Mouse (Mus musculus): ENCODE measurements around the gene Acyp1. TPM values are rescaled to one million over a fixed set of nuclear protein-coding genes. Genes with fewer than 3 reads are reported as not detected.
"Not testable (repeated sequence)": the region's sequence is repeated elsewhere in the genome, so short reads cannot be mapped to it uniquely, and the experiment has no call there.

The Acyp1 gene
- polyA plus RNA-seq, 1 experiment = 53.7 TPM

DNA sequence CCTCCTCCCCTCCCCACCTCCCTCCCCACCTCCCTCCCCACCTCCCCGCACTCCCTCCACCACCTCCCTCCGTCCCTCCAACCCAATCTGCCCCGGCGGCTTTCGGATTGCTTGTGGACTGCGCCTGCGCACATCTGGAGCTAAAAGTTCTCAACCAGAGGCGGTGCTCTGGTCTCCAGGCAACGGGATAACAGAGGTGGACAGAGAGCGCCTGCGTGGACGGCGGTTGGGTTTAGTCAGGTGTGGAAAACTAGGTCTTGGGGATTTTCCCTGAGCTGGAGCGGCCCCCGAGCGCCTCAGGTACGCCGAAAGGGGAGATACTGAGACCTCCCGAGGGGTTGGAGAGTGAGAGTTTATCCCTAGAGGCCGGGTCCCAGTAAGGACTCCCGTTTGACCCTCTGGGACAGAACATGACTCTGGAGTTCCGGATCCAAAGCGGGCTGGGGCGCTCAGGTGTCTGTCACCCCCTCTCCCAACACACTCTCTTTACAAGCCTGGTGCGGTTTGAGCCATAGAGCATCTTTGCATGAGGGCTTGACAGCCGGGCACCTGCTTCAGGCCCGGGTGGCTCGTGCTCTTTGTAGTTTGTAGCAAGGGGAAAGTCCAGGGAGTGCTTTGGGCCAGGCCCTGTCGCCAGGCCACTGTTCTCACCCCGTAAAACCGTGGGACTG is 383 bp upstream of the Acyp1 start, which contains the start of gene Zc2hc1c:
TSS of gene Zc2hc1c (plus strand) at position 106 of the 671 bp plus-strand sequence.
- Histone ChIP-seq H3K9me3 (replicated peaks; ENCODE audit: control insufficient read depth, insufficient read depth, low read length, poor library complexity, severe bottlenecking) (no peaks in the 10 kb centered on the region), H3K27me3 (ENCODE audit: control insufficient read depth, insufficient read depth, low read length, poor library complexity, severe bottlenecking) (no peaks in the 10 kb centered on the region), H3K36me3 (ENCODE audit: control insufficient read depth, insufficient read depth, low read length, poor library complexity, severe bottlenecking) (no peaks in the 10 kb centered on the region), H3K27ac (ENCODE audit: insufficient read depth, low read length) (no peak within 1 kb of the TSS), H3K9ac (ENCODE audit: low read depth, poor library complexity, severe bottlenecking) (peak within 1 kb of the TSS; percentile 68), H3K4me3 (ENCODE audit: low read depth, low read length) (peak within 1 kb of the TSS; percentile 70), H3K4me1 (ENCODE audit: control insufficient read depth, insufficient read depth, low read length) (no peaks in the 10 kb centered on the region)
- TF ChIP-seq CTCF (IDR thresholded peaks at IDR 0.05; ENCODE audit: low read depth, low read length) (no peak), EP300 (IDR thresholded peaks at IDR 0.05; ENCODE audit: insufficient read depth, low read depth, low read length) (no peak), POLR2A (IDR thresholded peaks at IDR 0.05; ENCODE audit: insufficient read depth, low read length) (no peak)

- H3K36me3 ChIP-seq (ENCODE audit: control insufficient read depth, insufficient read depth, low read length, poor library complexity, severe bottlenecking) = no peaks in the 10 kb centered on the region
- TF ChIP-seq CTCF (IDR thresholded peaks at IDR 0.05; ENCODE audit: low read depth, low read length) (peak; percentile 40), EP300 (IDR thresholded peaks at IDR 0.05; ENCODE audit: insufficient read depth, low read depth, low read length) (no peak)
- no peak overlapping the region for H3K27ac ChIP-seq (ENCODE audit: insufficient read depth, low read length)
- no peak overlapping the region for H3K9ac ChIP-seq (ENCODE audit: low read depth, poor library complexity, severe bottlenecking)
- no peaks in the 10 kb centered on the region for H3K9me3 ChIP-seq (replicated peaks; ENCODE audit: control insufficient read depth, insufficient read depth, low read length, poor library complexity, severe bottlenecking)
- H3K4me1 ChIP-seq (ENCODE audit: control insufficient read depth, insufficient read depth, low read length) = no peaks in the 10 kb centered on the region
- no peak overlapping the region for H3K4me3 ChIP-seq (ENCODE audit: low read depth, low read length)
- H3K27me3 ChIP-seq (ENCODE audit: control insufficient read depth, insufficient read depth, low read length, poor library complexity, severe bottlenecking) = no peaks in the 10 kb centered on the region
These were observed 1.3 kb downstream of the Acyp1 start for GRCm38 (mm10) chr12:85286941-85287340.

GRCm38 (mm10) chr12:85284996-85285395 is 3.2 kb downstream of the Acyp1 start:
- Histone ChIP-seq H3K4me3 (ENCODE audit: low read depth, low read length) (no peak overlapping the region), H3K27me3 (ENCODE audit: control insufficient read depth, insufficient read depth, low read length, poor library complexity, severe bottlenecking) (no peaks in the 10 kb centered on the region), H3K9me3 (replicated peaks; ENCODE audit: control insufficient read depth, insufficient read depth, low read length, poor library complexity, severe bottlenecking) (no peaks in the 10 kb centered on the region), H3K36me3 (ENCODE audit: control insufficient read depth, insufficient read depth, low read length, poor library complexity, severe bottlenecking) (no peaks in the 10 kb centered on the region), H3K9ac (ENCODE audit: low read depth, poor library complexity, severe bottlenecking) (no peak overlapping the region), H3K27ac (ENCODE audit: insufficient read depth, low read length) (no peak overlapping the region), H3K4me1 (ENCODE audit: control insufficient read depth, insufficient read depth, low read length) (no peaks in the 10 kb centered on the region)
- TF ChIP-seq CTCF (IDR thresholded peaks at IDR 0.05; ENCODE audit: low read depth, low read length) (no peak), POLR2A (IDR thresholded peaks at IDR 0.05; ENCODE audit: insufficient read depth, low read length) (no peak), EP300 (IDR thresholded peaks at IDR 0.05; ENCODE audit: insufficient read depth, low read depth, low read length) (no peak)

DNA sequence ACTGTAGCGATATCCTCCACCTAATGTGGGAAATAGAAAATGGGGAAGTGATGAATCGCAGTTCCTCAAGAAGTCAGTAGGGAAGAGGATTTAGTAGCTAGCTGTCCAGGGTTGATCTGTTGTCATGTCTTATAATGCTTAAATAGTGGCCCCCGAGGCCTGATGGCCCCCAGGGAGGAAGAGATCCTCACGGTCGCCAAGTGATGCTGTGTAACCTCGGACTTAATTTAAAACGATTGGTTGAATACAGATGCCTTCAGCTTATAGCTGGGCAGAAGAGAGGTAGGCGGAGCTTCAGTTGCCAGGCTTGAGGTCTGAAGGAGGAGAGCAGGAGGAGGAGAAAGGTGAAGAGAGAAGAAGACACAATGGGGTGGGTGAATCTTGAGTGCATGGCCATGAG is 3.9 kb downstream of the Acyp1 start:
- Histone ChIP-seq H3K27me3 (ENCODE audit: control insufficient read depth, insufficient read depth, low read length, poor library complexity, severe bottlenecking) (no peaks in the 10 kb centered on the region), H3K9ac (ENCODE audit: low read depth, poor library complexity, severe bottlenecking) (no peak overlapping the region), H3K36me3 (ENCODE audit: control insufficient read depth, insufficient read depth, low read length, poor library complexity, severe bottlenecking) (no peaks in the 10 kb centered on the region), H3K4me3 (ENCODE audit: low read depth, low read length) (no peak overlapping the region), H3K27ac (ENCODE audit: insufficient read depth, low read length) (no peak overlapping the region), H3K9me3 (replicated peaks; ENCODE audit: control insufficient read depth, insufficient read depth, low read length, poor library complexity, severe bottlenecking) (no peaks in the 10 kb centered on the region), H3K4me1 (ENCODE audit: control insufficient read depth, insufficient read depth, low read length) (no peaks in the 10 kb centered on the region)
- no peak for TF ChIP-seq EP300 (IDR thresholded peaks at IDR 0.05; ENCODE audit: insufficient read depth, low read depth, low read length)

- H3K36me3 ChIP-seq (ENCODE audit: control insufficient read depth, insufficient read depth, low read length, poor library complexity, severe bottlenecking); H3K27me3 ChIP-seq (ENCODE audit: control insufficient read depth, insufficient read depth, low read length, poor library complexity, severe bottlenecking); H3K27ac ChIP-seq (ENCODE audit: insufficient read depth, low read length); H3K4me3 ChIP-seq (ENCODE audit: low read depth, low read length); H3K9me3 ChIP-seq (replicated peaks; ENCODE audit: control insufficient read depth, insufficient read depth, low read length, poor library complexity, severe bottlenecking); H3K4me1 ChIP-seq (ENCODE audit: control insufficient read depth, insufficient read depth, low read length); H3K9ac ChIP-seq (ENCODE audit: low read depth, poor library complexity, severe bottlenecking): not testable (repeated sequence)
These were observed 6.5 kb downstream of the Acyp1 start for GRCm38 (mm10) chr12:85281756-85282155.

GRCm38 (mm10) chr12:85280845-85281651 is 7.2 kb downstream of the Acyp1 start:
- no peak overlapping the region for H3K9ac ChIP-seq (ENCODE audit: low read depth, poor library complexity, severe bottlenecking)
- H3K4me3 ChIP-seq (ENCODE audit: low read depth, low read length) = no peak overlapping the region
- no peaks in the 10 kb centered on the region for H3K9me3 ChIP-seq (replicated peaks; ENCODE audit: control insufficient read depth, insufficient read depth, low read length, poor library complexity, severe bottlenecking)
- no peaks in the 10 kb centered on the region for H3K27me3 ChIP-seq (ENCODE audit: control insufficient read depth, insufficient read depth, low read length, poor library complexity, severe bottlenecking)
- H3K27ac ChIP-seq (ENCODE audit: insufficient read depth, low read length) = no peak overlapping the region
- H3K4me1 ChIP-seq (ENCODE audit: control insufficient read depth, insufficient read depth, low read length) = no peaks in the 10 kb centered on the region
- no peak for TF ChIP-seq CTCF (IDR thresholded peaks at IDR 0.05; ENCODE audit: low read depth, low read length)
- no peak for TF ChIP-seq POLR2A (IDR thresholded peaks at IDR 0.05; ENCODE audit: insufficient read depth, low read length)
- TF ChIP-seq EP300 (IDR thresholded peaks at IDR 0.05; ENCODE audit: insufficient read depth, low read depth, low read length) = no peak
- H3K36me3 ChIP-seq (ENCODE audit: control insufficient read depth, insufficient read depth, low read length, poor library complexity, severe bottlenecking) = peaks cover 4% of the 10 kb centered on the region; the same call in 1 of the 2 replicates

Data from ES-Bruce4 (cell line).